Mouse (Mus musculus) cortical plate, adult 2 months (tissue): Measurements from ENCODE around the gene Cyp2t4. TPM values are rescaled to one million over a fixed set of nuclear protein-coding genes. Genes with fewer than 3 reads are reported as not detected.

Experiments used
- H3K27ac ChIP-seq: fragments of 200-500 bp; 2 replicates; pipeline ENCODE4 v1.5.1; 2012; ENCODE audit warnings: low read length, control low read depth, inconsistent platforms; ENCODE audit not compliant: insufficient read depth
- H3K4me1 ChIP-seq: fragments of 200-500 bp; 2 replicates; pipeline ENCODE4 v1.6.1; 2011; ENCODE audit warnings: low read length; ENCODE audit not compliant: control insufficient read depth, insufficient read depth
- H3K4me3 ChIP-seq: fragments of 200-500 bp; 2 replicates; pipeline ENCODE4 v1.5.1; 2011; ENCODE audit warnings: mild to moderate bottlenecking, low read length, control low read depth; ENCODE audit not compliant: insufficient read depth
- CTCF ChIP-seq: fragments of 200-500 bp; IDR thresholded peaks from 2 replicates; pipeline ENCODE4 v1.5.1; 2011; ENCODE audit warnings: mild to moderate bottlenecking, control low read depth, low read length; ENCODE audit not compliant: insufficient read depth; ENCODE audit errors: extremely low read depth
- POLR2A ChIP-seq: fragments of 200-500 bp; IDR thresholded peaks from 2 replicates; pipeline ENCODE4 v1.6.1; 2011; ENCODE audit warnings: mild to moderate bottlenecking, low read length, control low read depth; ENCODE audit not compliant: insufficient read depth; ENCODE audit errors: extremely low read depth
- polyA plus RNA-seq: library from polyadenylated mRNA; depleted of rRNA; stranded (reverse); fragments of >200 nt; gene quantifications from 2 replicates; pipeline ENCODE4 v1.2.3, GENCODE M21; 2012

Cyp2t4 gene
- polyA plus RNA-seq, 1 experiment: not detected

DNA sequence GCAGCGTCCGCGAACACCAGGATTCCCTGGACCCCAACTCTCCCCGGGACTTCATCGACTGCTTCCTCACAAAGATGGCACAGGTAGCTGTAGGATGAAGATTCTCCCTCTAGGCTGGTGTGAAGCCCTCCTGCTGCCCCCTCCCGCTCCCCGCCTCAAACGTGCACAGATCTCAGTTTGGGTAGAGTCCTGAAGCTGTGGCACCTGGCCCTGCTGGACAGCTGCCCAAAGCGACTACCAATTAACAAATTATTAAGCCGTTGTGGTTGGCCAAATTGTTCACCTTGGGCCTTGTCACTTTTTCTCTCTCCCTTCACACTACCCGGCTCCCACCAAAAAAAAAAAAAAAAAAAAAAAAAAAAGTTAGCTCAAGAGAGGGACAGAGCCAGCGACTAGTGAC lies 23.7 kb upstream of the Cyp2t4 start:
- TF ChIP-seq POLR2A: no peak
- no peak for TF ChIP-seq CTCF
- Histone ChIP-seq H3K4me3 (no peak overlapping the region), H3K4me1 (no peaks in the 10 kb centered on the region), H3K27ac (no peak overlapping the region)

DNA sequence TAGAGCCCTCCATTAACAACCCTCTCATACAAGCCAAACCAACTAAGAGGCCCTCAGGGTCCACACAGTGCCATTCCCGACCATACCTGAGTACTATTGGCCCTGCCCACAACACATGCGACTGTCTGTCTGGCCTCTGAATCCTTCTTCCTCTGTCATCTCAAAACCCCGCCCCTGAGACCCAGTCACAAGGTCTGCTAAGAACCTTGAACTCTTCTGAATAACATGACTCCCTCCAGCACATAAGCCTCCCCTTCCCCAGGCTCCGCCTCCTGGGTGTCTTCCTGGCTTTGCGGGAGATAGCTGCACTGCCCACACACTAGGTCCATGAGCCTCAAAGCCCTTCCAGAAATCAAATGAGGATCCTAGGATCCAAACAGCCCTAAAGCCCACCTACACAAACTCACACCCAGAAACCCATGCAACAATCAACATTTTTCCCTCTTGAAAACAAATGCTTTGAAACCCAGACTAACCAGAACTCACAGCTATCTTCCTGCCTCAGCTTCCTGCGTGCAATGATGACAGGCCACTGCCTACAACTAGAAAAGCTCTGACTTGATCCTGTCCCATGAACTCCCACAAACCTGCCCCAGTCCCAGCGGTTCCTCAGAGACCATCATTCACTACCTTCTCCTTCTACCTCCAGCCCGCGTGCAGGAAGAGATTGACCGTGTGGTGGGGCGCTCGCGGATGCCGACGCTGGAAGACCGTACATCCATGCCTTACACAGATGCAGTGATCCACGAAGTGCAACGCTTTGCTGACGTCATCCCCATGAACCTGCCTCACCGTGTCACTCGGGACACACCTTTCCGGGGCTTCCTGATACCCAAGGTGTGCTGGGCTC lies 22.8 kb upstream of the Cyp2t4 start:
- no peak for TF ChIP-seq CTCF
- TF ChIP-seq POLR2A: no peak
- no peaks in the 10 kb centered on the region for H3K4me1 ChIP-seq
- H3K4me3 ChIP-seq: no peak overlapping the region
- H3K27ac ChIP-seq: no peak overlapping the region

DNA sequence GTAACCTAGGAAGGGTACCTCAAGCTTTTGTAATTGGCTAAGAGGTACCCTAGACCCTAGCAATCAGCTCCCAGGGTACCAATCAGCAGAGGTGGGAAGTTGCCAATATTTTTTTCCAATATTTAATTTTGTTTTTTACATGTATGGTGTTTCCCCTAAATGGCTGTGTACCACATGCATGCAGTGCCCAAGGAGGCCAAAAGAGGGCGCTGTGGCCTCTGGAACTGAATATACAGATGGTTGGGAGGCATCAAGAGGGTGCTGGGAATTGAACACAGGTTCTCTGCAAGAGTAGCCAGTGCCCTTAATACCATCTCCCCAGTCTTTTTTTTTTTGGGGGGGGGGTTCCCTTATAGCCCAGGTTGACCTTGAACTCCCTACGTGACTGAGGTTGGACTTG lies 22.1 kb upstream of the Cyp2t4 start:
- TF ChIP-seq POLR2A (no peak), CTCF (no peak)
- Histone ChIP-seq H3K4me1 (no peaks in the 10 kb centered on the region), H3K4me3 (no peak overlapping the region), H3K27ac (no peak overlapping the region)

DNA sequence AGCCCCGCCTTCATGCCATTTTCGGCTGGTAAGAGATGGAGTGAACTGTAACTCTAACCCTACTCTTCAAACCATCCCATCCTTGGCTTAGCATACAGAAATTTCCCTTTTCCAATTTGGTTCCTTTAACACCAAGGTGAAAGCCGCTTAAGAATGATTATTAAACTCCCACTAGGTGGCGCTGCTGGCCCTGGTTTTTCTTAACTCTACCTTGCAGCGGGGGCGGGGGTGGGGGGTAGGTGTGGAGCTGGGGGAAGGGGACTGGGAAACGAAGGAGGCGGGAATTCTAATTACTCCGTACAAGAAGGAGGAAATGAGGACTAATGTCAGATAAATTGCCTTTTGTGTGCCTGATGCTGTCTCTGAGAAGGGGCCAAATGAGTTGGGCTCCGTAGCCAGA lies 20.9 kb upstream of the Cyp2t4 start:
- H3K27ac ChIP-seq: no peak overlapping the region
- no peaks in the 10 kb centered on the region for H3K4me1 ChIP-seq
- peak; percentile 28; the same call in 1 of the 2 replicates for TF ChIP-seq CTCF
- TF ChIP-seq POLR2A: no peak
- no peak overlapping the region for H3K4me3 ChIP-seq

DNA sequence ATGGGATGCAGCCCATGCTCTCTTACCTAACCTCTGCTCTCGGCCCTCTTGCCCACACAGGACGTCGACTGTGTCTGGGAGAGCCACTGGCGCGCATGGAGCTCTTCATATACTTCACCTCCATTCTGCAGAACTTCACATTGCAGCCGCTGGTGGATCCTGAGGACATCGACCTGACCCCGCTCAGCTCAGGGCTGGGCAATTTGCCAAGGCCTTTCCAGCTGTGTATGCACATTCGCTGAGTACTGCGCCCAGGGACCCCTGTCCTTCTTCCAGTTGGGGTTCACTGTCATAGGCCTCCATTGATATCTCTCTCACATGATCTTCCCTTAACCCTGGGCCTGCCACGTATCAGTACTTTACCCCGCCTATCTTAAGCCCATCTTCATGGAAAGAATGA lies 20.4 kb upstream of the Cyp2t4 start:
- H3K4me1 ChIP-seq: no peaks in the 10 kb centered on the region
- no peak overlapping the region for H3K27ac ChIP-seq
- H3K4me3 ChIP-seq: no peak overlapping the region
- TF ChIP-seq POLR2A (no peak), CTCF (no peak)

DNA sequence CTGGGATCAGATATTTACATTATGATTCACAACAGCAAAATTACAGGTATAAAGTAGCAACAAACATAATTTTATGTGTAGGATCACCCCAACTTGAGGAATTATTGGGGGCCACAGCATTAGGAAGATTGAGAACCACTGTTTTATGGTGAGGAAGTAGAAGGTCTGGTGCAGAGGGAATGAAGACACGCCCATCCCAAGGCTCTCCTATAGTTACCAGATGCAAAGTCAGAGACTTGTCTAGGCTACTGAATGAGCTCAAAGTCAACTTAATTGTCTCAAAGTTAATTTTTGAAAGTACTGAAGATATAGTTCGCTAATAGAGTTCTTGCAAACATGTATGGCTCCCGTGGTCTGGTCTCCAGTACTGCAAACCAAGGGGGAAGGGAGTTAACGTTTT lies 19.8 kb upstream of the Cyp2t4 start:
- no peaks in the 10 kb centered on the region for H3K4me1 ChIP-seq
- no peak overlapping the region for H3K27ac ChIP-seq
- TF ChIP-seq CTCF: no peak
- TF ChIP-seq POLR2A: no peak
- no peak overlapping the region for H3K4me3 ChIP-seq

DNA sequence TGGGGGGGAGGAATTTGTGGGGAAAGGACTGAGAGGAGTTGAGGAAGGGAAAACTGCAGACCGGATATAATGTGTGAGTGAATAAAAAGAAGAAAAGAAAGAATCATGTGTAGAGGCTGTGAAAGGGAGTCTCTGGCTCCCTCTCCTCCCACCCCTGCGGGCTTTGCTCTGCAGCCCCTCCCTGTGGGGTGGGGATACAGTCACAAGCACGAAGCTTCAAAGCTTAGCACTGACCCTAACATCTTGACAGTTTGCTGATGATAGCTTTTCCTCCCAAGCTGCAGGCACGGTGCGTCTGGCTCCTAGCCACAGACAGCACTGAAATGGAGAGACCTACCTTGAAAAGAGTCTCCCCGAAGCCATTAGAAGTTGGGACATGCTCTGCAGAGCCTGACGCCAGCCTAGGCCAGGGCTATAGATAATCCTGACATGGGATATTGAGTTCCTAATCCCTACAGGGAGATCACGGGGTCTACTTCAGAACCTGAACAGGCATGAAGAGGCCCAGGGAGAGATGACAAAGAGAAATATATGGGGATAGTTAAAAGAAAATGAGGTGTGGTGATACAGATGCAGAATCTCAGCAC lies 17.0 kb upstream of the Cyp2t4 start:
- H3K27ac ChIP-seq: no peak overlapping the region
- no peak overlapping the region for H3K4me3 ChIP-seq
- TF ChIP-seq CTCF (no peak), POLR2A (no peak)
- no peaks in the 10 kb centered on the region for H3K4me1 ChIP-seq

DNA sequence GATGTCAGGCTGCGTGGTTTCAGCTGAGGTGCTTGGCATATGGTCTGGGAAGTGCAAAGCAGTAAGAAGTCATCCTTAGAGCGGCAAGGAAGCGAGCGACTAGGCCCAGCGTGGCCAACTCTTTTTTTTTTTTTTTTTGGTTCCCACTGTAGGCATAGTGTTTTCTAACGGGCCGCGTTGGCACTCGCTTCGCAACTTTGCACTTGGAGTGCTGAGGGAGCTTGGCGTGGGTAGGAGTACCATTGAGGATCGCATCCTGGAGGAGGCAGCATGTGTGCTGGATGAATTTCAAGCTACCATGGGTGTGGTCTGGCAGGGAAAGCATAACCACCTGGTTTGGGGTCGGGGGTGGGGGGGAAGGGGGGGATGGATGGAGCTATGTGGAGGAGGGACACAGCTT lies 2.5 kb downstream of the Cyp2t4 start:
- H3K27ac ChIP-seq: no peak overlapping the region
- TF ChIP-seq POLR2A (no peak), CTCF (no peak)
- H3K4me1 ChIP-seq: peaks cover 7% of the 10 kb centered on the region; the same call in 1 of the 2 replicates
- no peak overlapping the region for H3K4me3 ChIP-seq

DNA sequence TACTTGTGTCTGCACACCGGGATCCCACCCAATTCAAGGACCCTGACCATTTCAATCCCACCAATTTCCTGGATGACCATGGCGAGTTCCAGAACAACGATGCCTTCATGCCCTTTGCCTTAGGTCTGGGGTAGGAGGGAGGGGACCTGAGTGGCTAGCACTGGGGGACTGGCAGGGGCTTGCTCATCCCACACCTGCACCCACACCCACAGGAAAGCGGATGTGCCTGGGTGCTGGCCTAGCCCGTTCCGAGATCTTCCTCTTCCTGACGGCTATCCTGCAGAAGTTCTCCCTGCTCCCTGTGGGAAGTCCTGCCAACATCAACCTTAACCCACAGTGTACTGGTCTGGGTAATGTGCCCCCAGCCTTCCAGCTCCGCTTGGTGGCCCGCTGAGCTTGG lies 4.7 kb downstream of the Cyp2t4 start:
- no peak overlapping the region for H3K27ac ChIP-seq
- peaks cover 12% of the 10 kb centered on the region; the same call in 1 of the 2 replicates for H3K4me1 ChIP-seq
- no peak overlapping the region for H3K4me3 ChIP-seq
- TF ChIP-seq POLR2A (no peak), CTCF (no peak)

DNA sequence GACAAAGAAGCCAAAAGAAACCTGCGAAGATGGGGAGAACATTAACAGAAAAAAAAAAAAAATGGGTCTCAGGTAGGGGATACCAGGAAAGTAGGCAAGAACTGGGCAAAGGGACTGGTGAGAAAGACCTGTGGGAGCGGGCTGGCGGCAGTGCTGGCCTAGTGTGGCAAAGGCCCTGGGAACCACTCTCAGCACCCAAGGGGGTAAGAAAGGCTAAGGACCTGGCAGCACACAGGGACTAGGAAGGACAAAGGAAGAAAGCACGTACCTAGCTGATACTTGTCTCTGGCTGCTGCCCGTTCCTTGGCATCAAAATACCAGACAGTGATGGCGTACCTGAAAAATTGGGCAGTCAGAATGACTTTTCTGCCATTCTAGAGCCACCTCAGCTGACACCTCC lies 5.7 kb downstream of the Cyp2t4 start:
- TF ChIP-seq POLR2A (no peak), CTCF (no peak)
- Histone ChIP-seq H3K4me1 (peaks cover 14% of the 10 kb centered on the region; the same call in 1 of the 2 replicates), H3K4me3 (no peak overlapping the region), H3K27ac (no peak overlapping the region)
